Mouse (Mus musculus) bone marrow macrophage, adult 2 months (primary cell): ENCODE data around the gene Baz2b.

Experiments
- CTCF ChIP-seq: IDR thresholded peaks from 2 replicates; pipeline ENCODE4 v1.5.1; 2012; ENCODE audit warnings: low read depth, mild to moderate bottlenecking, low read length, moderate library complexity
- POLR2A ChIP-seq: IDR thresholded peaks from 2 replicates; pipeline ENCODE4 v1.6.1; 2012; ENCODE audit warnings: mild to moderate bottlenecking, low read depth, low read length, borderline replicate concordance

GRCm38 (mm10) chr2:60086197-60086903, 123.3 kb downstream of the Baz2b start:
- TF ChIP-seq CTCF: no peak
- TF ChIP-seq POLR2A: no peak
